Mouse (Mus musculus): ENCODE results near the gene Ccl28.
"Not testable (repeated sequence)": the region's sequence is repeated elsewhere in the genome, so short reads cannot be mapped to it uniquely, and the experiment has no call there.

The Ccl28 gene

DNA sequence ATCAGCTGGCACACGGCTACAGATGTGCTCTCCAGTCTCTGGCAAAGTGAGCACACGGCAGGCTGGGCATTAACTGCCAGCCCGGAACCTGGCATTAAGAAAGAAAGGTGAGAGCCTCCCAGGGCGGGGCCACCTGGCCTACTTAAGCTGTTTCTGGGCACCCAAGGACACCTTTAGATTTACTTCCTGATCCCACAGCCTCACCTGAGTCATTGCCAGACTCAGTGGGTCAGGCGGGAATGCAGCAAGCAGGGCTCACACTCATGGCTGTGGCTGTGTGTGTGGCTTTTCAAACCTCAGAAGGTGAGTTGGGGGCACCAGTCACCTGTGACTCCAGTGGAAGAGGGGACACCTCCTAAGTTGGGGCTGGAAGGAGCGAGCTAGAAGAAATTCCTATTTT is at the start of gene Ccl28:
Gene Ccl28 (plus strand): TSS at position 186 of the 400 bp plus-strand sequence.
- DNase-seq: no peak

GRCm38 (mm10) chr13:119596321-119597211 is 27.1 kb upstream of the Ccl28 start:
- DNase-seq: peak; percentile 11

- not testable (repeated sequence) for DNase-seq
Observed at GRCm38 (mm10) chr13:119598466-119598865, 25.2 kb upstream of the Ccl28 start.

DNA sequence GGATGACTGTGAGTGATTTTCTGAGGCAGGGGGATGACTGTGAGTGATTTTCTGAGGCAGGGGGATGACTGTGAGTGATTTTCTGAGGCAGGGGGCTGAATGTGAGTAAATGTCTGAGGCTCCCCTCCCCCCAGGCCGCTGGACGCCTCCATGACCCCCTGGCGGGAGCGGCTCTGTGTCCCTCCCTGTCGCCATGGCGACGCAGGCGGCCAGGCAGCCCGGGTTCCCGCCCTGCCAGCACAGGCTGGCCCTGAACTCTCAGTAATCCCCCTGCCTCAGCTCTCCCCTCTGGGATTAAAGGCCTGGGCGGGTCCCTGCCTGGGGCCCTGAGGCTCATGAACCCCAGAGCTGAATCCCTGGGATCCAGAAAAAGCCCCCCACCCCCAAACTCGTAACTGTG is 24.6 kb upstream of the Ccl28 start:
- DNase-seq: peak; percentile 7

- not testable (repeated sequence) for DNase-seq
Observed at GRCm38 (mm10) chr13:119599498-119599897, 24.1 kb upstream of the Ccl28 start.

- DNase-seq: peak; percentile 57
Observed at GRCm38 (mm10) chr13:119600166-119600565, 23.5 kb upstream of the Ccl28 start.

DNA sequence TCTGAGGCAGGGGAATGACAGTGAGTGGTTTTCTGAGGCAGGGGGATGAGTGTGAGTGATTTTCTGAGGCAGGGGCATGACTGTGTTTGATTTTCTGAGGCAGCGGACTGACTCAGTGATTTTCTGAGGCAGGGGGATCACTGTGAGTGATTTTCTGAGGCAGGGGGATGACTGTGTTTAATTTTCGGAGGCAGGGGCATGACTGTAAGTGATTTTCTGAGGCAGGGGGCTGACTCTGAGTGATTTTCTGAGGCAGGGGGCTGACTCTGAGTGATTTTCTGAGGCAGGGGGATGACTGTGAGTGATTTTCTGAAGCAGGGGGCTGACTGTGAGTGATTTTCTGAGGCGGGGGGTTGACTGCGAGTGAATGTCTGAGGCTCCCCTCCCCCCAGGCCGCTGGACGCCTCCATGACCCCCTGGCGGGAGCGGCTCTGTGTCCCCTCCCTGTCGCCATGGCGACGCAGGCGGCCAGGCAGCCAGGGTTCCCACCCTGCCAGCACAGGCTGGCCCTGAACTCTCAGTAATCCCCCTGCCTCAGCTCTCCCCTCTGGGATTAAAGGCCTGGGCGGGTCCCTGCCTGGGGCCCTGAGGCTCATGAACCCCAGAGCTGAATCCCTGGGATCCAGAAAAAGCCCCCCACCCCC is 20.8 kb upstream of the Ccl28 start:
- DNase-seq: peak; percentile 58

GRCm38 (mm10) chr13:119603890-119604289 is 19.7 kb upstream of the Ccl28 start:
- not testable (repeated sequence) for DNase-seq

DNA sequence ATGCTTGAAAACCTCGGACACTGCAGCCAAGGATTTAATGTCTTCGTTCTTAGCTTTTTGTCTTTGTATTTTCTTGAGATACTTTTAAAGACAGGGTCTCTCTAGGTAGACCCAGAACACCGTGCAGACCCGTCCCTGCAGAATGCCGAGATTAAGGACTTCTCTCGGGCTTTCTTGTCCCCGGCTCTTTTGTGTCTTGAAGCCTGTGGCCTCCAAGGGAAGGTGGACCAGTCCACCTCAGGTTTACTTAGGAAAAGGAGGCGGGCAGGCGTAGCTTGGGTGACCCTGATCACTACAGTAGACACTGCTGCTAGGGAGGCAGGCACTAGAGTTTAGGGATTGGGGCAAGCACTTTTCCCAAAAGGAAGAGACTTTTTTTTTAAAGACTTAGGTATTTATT is 19.3 kb upstream of the Ccl28 start:
- DNase-seq: not testable (repeated sequence)

DNA sequence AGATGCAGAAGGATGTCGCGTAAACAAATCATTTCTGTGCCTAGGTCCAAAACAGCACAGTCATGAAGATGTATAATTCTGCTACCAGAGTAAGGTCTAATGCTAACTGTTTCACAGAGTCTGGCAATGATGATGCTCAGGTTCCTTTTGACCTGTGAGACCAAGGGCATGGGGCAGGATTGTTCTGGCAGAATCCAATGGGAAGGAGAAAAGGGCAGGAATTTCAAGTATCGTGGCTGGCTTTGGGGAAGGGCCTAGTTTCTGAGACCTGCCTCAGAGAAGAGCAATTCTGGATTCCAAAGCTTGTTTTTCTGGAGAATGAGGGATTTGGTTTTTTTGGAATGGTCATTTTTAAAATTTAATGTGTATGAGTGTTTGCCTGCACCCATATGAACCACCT is 4.8 kb upstream of the Ccl28 start:
- DNase-seq: no peak

DNA sequence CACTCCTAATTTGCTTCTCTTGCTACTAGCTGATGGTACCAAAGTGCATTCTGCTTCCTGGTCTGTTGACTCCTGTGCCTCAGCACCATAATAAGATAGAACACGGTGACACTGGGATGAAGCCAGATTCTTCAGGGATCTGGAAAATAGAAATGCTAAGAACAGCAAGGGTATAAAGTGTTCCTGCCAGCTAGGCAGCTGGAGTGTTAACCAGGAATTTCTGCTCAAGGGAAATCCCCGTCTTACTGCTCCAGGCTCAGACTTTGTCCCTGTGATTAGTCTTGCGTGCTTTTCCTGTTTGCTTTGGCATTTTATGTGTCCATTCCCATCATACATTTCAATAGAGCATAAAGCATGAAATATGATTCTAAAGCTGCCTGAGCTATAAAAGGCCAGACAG is 3.9 kb upstream of the Ccl28 start:
- DNase-seq: no peak

GRCm38 (mm10) chr13:119625952-119626351 is 2.3 kb downstream of the Ccl28 start:
- peak; percentile 30 for DNase-seq

- DNase-seq: peak; percentile 86
Observed at GRCm38 (mm10) chr13:119631482-119632155, 8.0 kb downstream of the Ccl28 start.

DNA sequence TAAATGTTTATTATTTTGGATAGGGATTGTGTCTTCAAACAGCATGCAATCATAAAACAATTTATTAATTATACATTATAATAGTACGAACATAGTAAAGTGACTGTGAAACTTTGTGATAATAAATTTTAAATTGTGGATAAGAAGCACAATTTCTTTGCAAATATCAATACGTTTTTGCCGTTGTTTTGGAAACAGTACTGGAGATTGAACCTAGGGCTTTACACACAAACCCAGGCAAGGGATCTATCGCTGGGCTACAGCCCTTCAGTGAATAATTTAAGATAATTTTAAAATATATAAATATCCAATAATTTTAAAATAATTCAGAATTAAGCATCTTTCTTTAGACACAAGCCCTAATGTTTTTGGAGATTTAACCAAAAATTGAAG is 8.5 kb downstream of the Ccl28 start:
- no peak for DNase-seq

- DNase-seq: no peak
Observed at GRCm38 (mm10) chr13:119635496-119635895, 11.9 kb downstream of the Ccl28 start.

GRCm38 (mm10) chr13:119637837-119638236 is 14.2 kb downstream of the Ccl28 start:
- no peak for DNase-seq

GRCm38 (mm10) chr13:119638449-119638848 is 14.8 kb downstream of the Ccl28 start:
- DNase-seq: no peak

DNA sequence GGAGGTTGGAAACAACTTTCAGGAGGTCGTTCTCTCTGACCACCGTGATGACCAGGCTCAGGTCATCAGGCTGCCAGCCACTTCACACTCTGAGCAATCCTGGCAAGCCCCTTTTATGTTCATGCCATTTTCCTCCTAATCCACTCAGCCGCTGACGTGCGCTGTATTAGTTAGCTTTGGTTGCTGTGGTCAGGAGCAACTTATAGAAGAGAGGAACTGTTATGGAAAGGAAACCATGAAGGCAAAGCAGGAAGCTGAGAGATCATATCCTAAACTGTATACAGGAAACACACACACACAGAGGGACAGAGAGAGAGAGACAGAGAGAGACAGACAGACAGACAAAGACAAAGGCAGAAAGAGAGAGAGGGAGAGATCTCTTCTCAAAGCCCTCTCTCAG is 15.7 kb downstream of the Ccl28 start:
- DNase-seq: no peak

- DNase-seq: peak; percentile 42
Observed at GRCm38 (mm10) chr13:119640504-119640903, 16.9 kb downstream of the Ccl28 start.

DNA sequence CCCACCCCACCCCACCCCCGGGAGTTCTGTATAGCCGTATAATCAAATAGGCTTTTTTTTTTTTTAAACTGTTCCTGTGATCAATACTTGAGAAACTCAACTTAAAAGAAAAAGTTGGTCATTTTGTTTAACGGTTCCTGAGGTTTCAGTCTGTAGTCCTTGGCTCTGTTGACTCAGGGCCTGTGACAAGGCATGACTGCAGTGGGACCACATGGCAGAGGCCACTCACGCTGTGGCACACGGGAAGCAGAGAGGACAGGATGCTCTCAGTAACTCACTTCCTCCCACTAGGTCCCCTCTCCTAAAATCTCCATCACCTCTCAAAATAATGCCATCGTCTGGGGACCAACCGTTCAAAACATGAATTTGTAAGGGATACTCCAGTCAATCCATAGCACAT is 17.5 kb downstream of the Ccl28 start:
- DNase-seq: no peak

- no peak for DNase-seq
Observed at GRCm38 (mm10) chr13:119644769-119645168, 21.1 kb downstream of the Ccl28 start.

DNA sequence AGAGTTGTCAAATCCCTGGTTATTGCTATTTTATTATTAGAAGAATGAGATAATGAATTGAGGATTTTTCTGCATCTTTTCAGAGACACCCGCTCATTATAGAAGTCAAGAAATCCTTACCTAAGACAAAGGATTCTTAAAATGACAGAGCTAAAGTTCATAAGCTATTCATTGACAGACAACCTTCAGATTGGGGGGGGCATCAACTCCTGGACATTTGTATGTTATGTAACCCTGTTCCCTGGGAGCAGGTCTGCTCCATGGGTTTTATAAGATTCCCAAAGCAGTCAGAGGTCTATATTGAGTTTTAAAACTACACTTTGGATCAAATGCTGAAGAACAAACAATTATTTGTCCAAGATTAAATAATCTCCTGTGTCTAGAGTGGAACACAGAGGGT is 22.9 kb downstream of the Ccl28 start:
- no peak for DNase-seq

GRCm38 (mm10) chr13:119648891-119649698 is 25.5 kb downstream of the Ccl28 start:
- DNase-seq: no peak

Measured in lung, postnatal 14 days (tissue).